Comparison of ENCODE assay signal across 8 mouse cellular contexts in the genomic region with DNA sequence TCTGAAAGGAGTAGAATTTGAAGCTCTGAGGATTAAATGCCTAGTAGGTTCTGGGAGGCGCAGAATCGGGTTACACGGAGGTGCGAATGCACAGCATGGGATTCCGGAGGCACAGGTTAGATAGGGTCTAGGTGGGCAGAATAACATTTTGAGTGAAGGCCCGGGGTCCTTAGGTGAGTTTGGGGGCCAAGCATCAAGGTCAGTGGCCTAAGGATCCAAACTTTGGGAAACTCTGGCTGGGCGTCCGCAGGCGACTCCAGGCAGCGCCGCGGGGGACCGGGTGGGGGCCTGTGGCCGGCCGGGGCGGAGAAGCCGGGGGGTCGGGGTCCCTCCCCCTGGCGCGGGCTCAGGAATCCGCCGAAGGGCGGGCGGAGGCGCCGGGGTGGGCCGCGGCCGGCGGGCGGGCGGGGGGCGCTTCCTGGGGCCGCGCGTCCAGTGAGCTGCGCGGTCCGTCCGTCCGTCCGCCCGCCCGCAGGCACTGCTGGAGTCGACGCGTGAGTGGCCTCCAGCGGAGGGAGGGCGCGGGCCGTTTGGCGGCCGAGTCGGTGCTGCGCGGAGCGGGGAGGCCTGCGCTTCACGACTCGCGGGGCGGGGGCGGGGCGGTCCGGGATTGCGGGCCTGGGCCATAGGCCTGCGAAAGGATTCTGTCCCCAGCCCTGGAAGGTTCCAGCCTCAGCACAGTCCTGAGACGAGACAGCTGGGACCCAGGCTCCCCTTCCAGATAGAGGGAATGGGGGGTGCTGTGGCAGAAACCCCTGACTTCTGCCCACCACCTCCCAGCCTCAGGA. TPM values are rescaled to one million over a fixed set of nuclear protein-coding genes. Genes with fewer than 3 reads are reported as not detected.
DNase-seq lines count a peak whose midpoint lies in the region; ATAC-seq and TF ChIP-seq lines count a peak whose summit lies in the region.

No protein-coding gene starts in this region.

- H3K27ac ChIP-seq in MEL (ENCODE audit: control insufficient read depth, low read depth, low read length): peak overlapping the region; percentile 41; the same call in 1 of the 2 replicates
- H3K27ac ChIP-seq in embryonic facial prominence, embryonic 11.5 days (replicated peaks; ENCODE audit: low read depth, low read length): peak overlapping the region; percentile 82
- H3K27ac ChIP-seq in neural tube, embryonic 13.5 days (replicated peaks): peak overlapping the region; percentile 74

- H3K79me2 ChIP-seq in MEL (ENCODE audit: control insufficient read depth, insufficient read depth, low read length, poor library complexity): no peaks in the 10 kb centered on the region; the same call in 1 of the 2 replicates

- no peak for TF ChIP-seq RAD21 in MEL (IDR thresholded peaks at IDR 0.05; ENCODE audit: low read depth, low read length)

- no peaks in the 10 kb centered on the region for H3K36me3 ChIP-seq in erythroblast, embryonic 14.5 days (ENCODE audit: control insufficient read depth)
- peaks cover 0 to 4% of the 10 kb centered on the region in 2 experiments; a peak in 2 of 4 replicates for H3K36me3 ChIP-seq in MEL (ENCODE audit: control insufficient read depth in 1 of 2, insufficient read depth in 2 of 2, low read length in 2 of 2)
- no peaks in the 10 kb centered on the region for H3K36me3 ChIP-seq in embryonic facial prominence, embryonic 11.5 days (replicated peaks; ENCODE audit: control insufficient read depth, insufficient read depth, low read depth, low read length)
- 0 out of 2 replicates have a peak, but pooled peaks cover 13% of the 10 kb centered on the region for H3K36me3 ChIP-seq in neural tube, embryonic 13.5 days

- H3K27me3 ChIP-seq in erythroblast, embryonic 14.5 days (ENCODE audit: control insufficient read depth): peaks cover 54% of the 10 kb centered on the region
- no peaks in the 10 kb centered on the region for H3K27me3 ChIP-seq in MEL (ENCODE audit: control insufficient read depth in 1 of 2, insufficient read depth in 2 of 2, low read length in 2 of 2)
- H3K27me3 ChIP-seq in embryonic facial prominence, embryonic 11.5 days (ENCODE audit: control insufficient read depth, insufficient read depth, low read length): no peaks in the 10 kb centered on the region
- H3K27me3 ChIP-seq in neural tube, embryonic 13.5 days: no peaks in the 10 kb centered on the region

- no peaks in the 10 kb centered on the region; the same call in 1 of the 2 replicates for H3K9me3 ChIP-seq in erythroblast, embryonic 14.5 days (ENCODE audit: control insufficient read depth, low read length)
- H3K9me3 ChIP-seq in MEL (replicated peaks; ENCODE audit: insufficient read depth, low read length): no peaks in the 10 kb centered on the region
- no peaks in the 10 kb centered on the region for H3K9me3 ChIP-seq in embryonic facial prominence, embryonic 11.5 days (replicated peaks; ENCODE audit: control insufficient read depth, low read length)
- H3K9me3 ChIP-seq in neural tube, embryonic 13.5 days: no peaks in the 10 kb centered on the region

- no peak for TF ChIP-seq CTCF in MEL (IDR thresholded peaks at IDR 0.05 in 2 of 3, conservative IDR thresholded peaks at IDR 0.05 in 1 of 3; ENCODE audit: control insufficient read depth in 1 of 3, insufficient read depth in 1 of 3, low read depth in 2 of 3, low read length in 3 of 3, poor library complexity in 1 of 3, severe bottlenecking in 1 of 3)

- H3K4me1 ChIP-seq in erythroblast, embryonic 14.5 days (ENCODE audit: control insufficient read depth): peaks cover 17% of the 10 kb centered on the region
- H3K4me1 ChIP-seq in MEL (ENCODE audit: control insufficient read depth in 1 of 2, insufficient read depth in 2 of 2, low read length in 2 of 2): peaks cover 0 to 5% of the 10 kb centered on the region in 2 experiments; a peak in 1 of 4 replicates
- no peaks in the 10 kb centered on the region for H3K4me1 ChIP-seq in embryonic facial prominence, embryonic 11.5 days (ENCODE audit: control insufficient read depth, insufficient read depth, low read length)
- peaks cover 40% of the 10 kb centered on the region for H3K4me1 ChIP-seq in neural tube, embryonic 13.5 days (replicated peaks)

- H3K9ac ChIP-seq in MEL (ENCODE audit: control insufficient read depth, low read depth, low read length, poor library complexity, severe bottlenecking): peak overlapping the region; percentile 78
- peak overlapping the region; percentile 86 for H3K9ac ChIP-seq in embryonic facial prominence, embryonic 11.5 days (replicated peaks; ENCODE audit: low read length)
- H3K9ac ChIP-seq in neural tube, embryonic 13.5 days: peak overlapping the region; percentile 72

- TF ChIP-seq POLR2A in MEL (IDR thresholded peaks at IDR 0.05; ENCODE audit: control insufficient read depth in 1 of 2, insufficient read depth in 1 of 2, low read depth in 1 of 2, low read length in 2 of 2, poor library complexity in 1 of 2): 0 out of 4 replicates have a peak, but pooled peaks of 1 of the 2 experiments have one; percentile 54

- intact Hi-C loops in heart, postnatal 14 days (cut with DNase I): no loop called here

- ATAC-seq in erythroblast, adult 5-6 weeks (replicated peaks; ENCODE audit: low FRiP score, poor library complexity, severe bottlenecking): no peak
- ATAC-seq in embryonic facial prominence, embryonic 11.5 days (replicated peaks; ENCODE audit: insufficient number of reproducible peaks, low FRiP score, low TSS enrichment, low read depth): peak; percentile 68
- ATAC-seq in neural tube, embryonic 13.5 days (ENCODE audit: low read depth): peak; percentile 46

- peak overlapping the region; percentile 79 for H3K4me2 ChIP-seq in embryonic facial prominence, embryonic 11.5 days (ENCODE audit: low read depth, low read length)
- H3K4me2 ChIP-seq in neural tube, embryonic 13.5 days: peak overlapping the region; percentile 83

- TF ChIP-seq EP300 in MEL (IDR thresholded peaks at IDR 0.05; ENCODE audit: low read depth in 1 of 2, low read length in 2 of 2): no peak

- WGBS in embryonic facial prominence, embryonic 11.5 days: under 1% methylated on average over 55 of the region's 68 CpGs
- WGBS in neural tube, embryonic 13.5 days: 1% methylated on average over 48 of the region's 68 CpGs

- peak overlapping the region; percentile 40 for H3K4me3 ChIP-seq in erythroblast, embryonic 14.5 days (replicated peaks)
- peak overlapping the region; percentile 67 to 92 for H3K4me3 ChIP-seq in MEL (ENCODE audit: control insufficient read depth in 1 of 2, insufficient read depth in 1 of 2, low read depth in 2 of 2, low read length in 2 of 2)
- peak overlapping the region; percentile 67 for H3K4me3 ChIP-seq in embryonic facial prominence, embryonic 11.5 days (ENCODE audit: low read depth, low read length)
- peak overlapping the region; percentile 52 for H3K4me3 ChIP-seq in neural tube, embryonic 13.5 days

- DNase-seq in MEL (ENCODE audit: low read depth, low spot score) (no peak), liver (peak; percentile 42)
- DNase-seq in embryonic facial prominence, embryonic 11.5 days (ENCODE audit: low spot score): peak; percentile 59
- peak; percentile 68 to 71 for DNase-seq in heart, postnatal 14 days
- DNase-seq in c-Kit-positive CD71-positive TER-119-positive erythroid progenitor cells, embryonic 14.5 days (ENCODE audit: low spot score): no peak

RNA-seq across cellular contexts. Expression of gene Efemp2, which starts 0.7 kb away (rescaled TPM):
- 0.03 and 0.04 TPM in 2 replicates for polyA plus RNA-seq in erythroblast, embryonic 14.5 days (2012)
- not detected in 2 replicates for total RNA-seq in erythroblast, adult 5-6 weeks (2015; ENCODE audit: low replicate concordance)
- 3.4 TPM in 1 of 2 replicates, not detected in the other for total RNA-seq in erythroblast, adult 5-6 weeks (2017; ENCODE audit: low replicate concordance)
- 7.5 and 10.4 TPM in 2 replicates for total RNA-seq in MEL (2012; rRNA removed)
- 10 to 100 TPM in 1 of 2 experiments, not detected in 1; 17.7 TPM for polyA plus RNA-seq in MEL (2012; ENCODE audit: insufficient read depth in 1 of 2, insufficient read length in 2 of 2, low read depth in 1 of 2, low replicate concordance in 2 of 2, missing spikeins in 1 of 2)
- 80.9 and 91.9 TPM in 2 replicates for polyA plus RNA-seq in embryonic facial prominence, embryonic 11.5 days (2014; fragmentation: Nextera tagmentation; extraction: Ambion mirVana)
- 10 to 100 TPM; 17.9 to 18.3 TPM for total RNA-seq in heart, postnatal 14 days (2021)
- 56.9 and 60.8 TPM in 2 replicates for polyA plus RNA-seq in neural tube, embryonic 13.5 days (2015; fragmentation: Nextera tagmentation; extraction: Ambion mirVana)

RNA-seq across cellular contexts. Expression of gene Ctsw, which starts 6.2 kb away (rescaled TPM):
- polyA plus RNA-seq in erythroblast, embryonic 14.5 days (2012): not detected in 2 replicates
- not detected in 2 replicates for total RNA-seq in erythroblast, adult 5-6 weeks (2015; ENCODE audit: low replicate concordance)
- not detected in 2 replicates for total RNA-seq in erythroblast, adult 5-6 weeks (2017; ENCODE audit: low replicate concordance)
- total RNA-seq in MEL (2012; rRNA removed): 0.15 TPM in 1 of 2 replicates, not detected in the other
- under 1 TPM in 1 of 2 experiments, not detected in 1; 0.39 TPM for polyA plus RNA-seq in MEL (2012; ENCODE audit: insufficient read depth in 1 of 2, insufficient read length in 2 of 2, low read depth in 1 of 2, low replicate concordance in 2 of 2, missing spikeins in 1 of 2)
- polyA plus RNA-seq in embryonic facial prominence, embryonic 11.5 days (2014; fragmentation: Nextera tagmentation; extraction: Ambion mirVana): 1.1 and 1.4 TPM in 2 replicates
- under 1 TPM in 1 of 2 experiments, not detected in 1; 0.71 TPM for total RNA-seq in heart, postnatal 14 days (2021)
- polyA plus RNA-seq in neural tube, embryonic 13.5 days (2015; fragmentation: Nextera tagmentation; extraction: Ambion mirVana): 3.2 and 5.6 TPM in 2 replicates

RNA-seq across cellular contexts. Expression of gene Mus81, which starts 13.7 kb away (rescaled TPM):
- polyA plus RNA-seq in erythroblast, embryonic 14.5 days (2012): 5.2 and 9.4 TPM in 2 replicates
- 12.5 and 18.6 TPM in 2 replicates for total RNA-seq in erythroblast, adult 5-6 weeks (2015; ENCODE audit: low replicate concordance)
- 1.8 and 8.3 TPM in 2 replicates for total RNA-seq in erythroblast, adult 5-6 weeks (2017; ENCODE audit: low replicate concordance)
- total RNA-seq in MEL (2012; rRNA removed): 34.3 and 38.9 TPM in 2 replicates
- polyA plus RNA-seq in MEL (2012; ENCODE audit: insufficient read depth in 1 of 2, insufficient read length in 2 of 2, low read depth in 1 of 2, low replicate concordance in 2 of 2, missing spikeins in 1 of 2): 10 to 100 TPM in 1 of 2 experiments, not detected in 1; 50.5 TPM
- polyA plus RNA-seq in embryonic facial prominence, embryonic 11.5 days (2014; fragmentation: Nextera tagmentation; extraction: Ambion mirVana): 29.6 and 39.2 TPM in 2 replicates
- 10 to 100 TPM; 22.2 to 24.9 TPM for total RNA-seq in heart, postnatal 14 days (2021)
- polyA plus RNA-seq in neural tube, embryonic 13.5 days (2015; fragmentation: Nextera tagmentation; extraction: Ambion mirVana): 40.4 and 43.2 TPM in 2 replicates

RNA-seq across cellular contexts. Expression of gene Fibp, which starts 14.1 kb away (rescaled TPM):
- 2.4 and 11.7 TPM in 2 replicates for polyA plus RNA-seq in erythroblast, embryonic 14.5 days (2012)
- 13.2 and 15.2 TPM in 2 replicates for total RNA-seq in erythroblast, adult 5-6 weeks (2015; ENCODE audit: low replicate concordance)
- 17.6 and 19.0 TPM in 2 replicates for total RNA-seq in erythroblast, adult 5-6 weeks (2017; ENCODE audit: low replicate concordance)
- 21.9 and 28.3 TPM in 2 replicates for total RNA-seq in MEL (2012; rRNA removed)
- 10 to 100 TPM in 1 of 2 experiments, not detected in 1; 63.5 TPM for polyA plus RNA-seq in MEL (2012; ENCODE audit: insufficient read depth in 1 of 2, insufficient read length in 2 of 2, low read depth in 1 of 2, low replicate concordance in 2 of 2, missing spikeins in 1 of 2)
- 105 and 115 TPM in 2 replicates for polyA plus RNA-seq in embryonic facial prominence, embryonic 11.5 days (2014; fragmentation: Nextera tagmentation; extraction: Ambion mirVana)
- 10 to 100 TPM; 55.7 to 63.2 TPM for total RNA-seq in heart, postnatal 14 days (2021)
- 163 and 164 TPM in 2 replicates for polyA plus RNA-seq in neural tube, embryonic 13.5 days (2015; fragmentation: Nextera tagmentation; extraction: Ambion mirVana)

RNA-seq across cellular contexts. Expression of gene Cfl1, which starts 15.8 kb away (rescaled TPM):
- polyA plus RNA-seq in erythroblast, embryonic 14.5 days (2012): 151 and 164 TPM in 2 replicates
- 516 and 540 TPM in 2 replicates for total RNA-seq in erythroblast, adult 5-6 weeks (2015; ENCODE audit: low replicate concordance)
- 293 and 380 TPM in 2 replicates for total RNA-seq in erythroblast, adult 5-6 weeks (2017; ENCODE audit: low replicate concordance)
- 880 and 979 TPM in 2 replicates for total RNA-seq in MEL (2012; rRNA removed)
- 1,000 to 10,000 TPM in 1 of 2 experiments, not detected in 1; 2,037 TPM for polyA plus RNA-seq in MEL (2012; ENCODE audit: insufficient read depth in 1 of 2, insufficient read length in 2 of 2, low read depth in 1 of 2, low replicate concordance in 2 of 2, missing spikeins in 1 of 2)
- polyA plus RNA-seq in embryonic facial prominence, embryonic 11.5 days (2014; fragmentation: Nextera tagmentation; extraction: Ambion mirVana): 3,308 and 3,397 TPM in 2 replicates
- total RNA-seq in heart, postnatal 14 days (2021): 100 to 1,000 TPM; 274 to 350 TPM
- polyA plus RNA-seq in neural tube, embryonic 13.5 days (2015; fragmentation: Nextera tagmentation; extraction: Ambion mirVana): 3,494 and 3,643 TPM in 2 replicates

Comparison
In these comparisons a context has a peak if more than half of its experiments do, and no peak if none do; other contexts are left out.
1. DNase-seq: peak in embryonic facial prominence, embryonic 11.5 days (single experiment), heart, postnatal 14 days (2 of 2) and liver (single experiment); none in MEL (single experiment) and c-Kit-positive CD71-positive TER-119-positive erythroid progenitor cells, embryonic 14.5 days (single experiment).
2. Peak in every context shown above with its lines, with median percentiles within 50 percentile points of each other: H3K4me3 ChIP-seq, H3K27ac ChIP-seq and H3K9ac ChIP-seq.